Mouse (Mus musculus): ENCODE data around the gene Rasal1. TPM values are rescaled to one million over a fixed set of nuclear protein-coding genes. Genes with fewer than 3 reads are reported as not detected.
A peak's percentile ranks its signal among the peaks of the same experiment; 100 is the strongest.

Gene Rasal1
- total RNA-seq, 2 experiments from 2014 or later = not detected

DNA sequence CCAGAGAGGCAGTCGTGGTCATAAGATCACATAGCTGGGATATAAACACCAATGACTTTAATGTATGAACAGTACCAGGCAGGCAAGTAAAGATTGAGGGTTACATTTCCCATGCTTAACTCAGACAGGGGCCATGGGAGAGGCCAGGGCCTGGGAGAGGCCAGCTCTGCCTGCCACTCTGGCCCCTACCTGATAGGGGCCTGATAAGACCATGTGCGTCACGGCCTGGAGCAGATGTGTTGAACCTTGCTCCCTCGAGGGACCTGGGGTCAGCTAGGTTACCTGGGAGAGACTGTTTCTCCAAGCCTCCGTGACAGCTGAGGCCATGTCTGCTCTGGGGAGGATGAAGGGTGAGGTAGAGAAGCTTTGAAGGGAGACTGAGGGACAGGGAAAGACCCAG lies 2.6 kb downstream of the Rasal1 start:
- intact Hi-C loops (cut with DNase I) = no loop called here
- no peak for DNase-seq

DNA sequence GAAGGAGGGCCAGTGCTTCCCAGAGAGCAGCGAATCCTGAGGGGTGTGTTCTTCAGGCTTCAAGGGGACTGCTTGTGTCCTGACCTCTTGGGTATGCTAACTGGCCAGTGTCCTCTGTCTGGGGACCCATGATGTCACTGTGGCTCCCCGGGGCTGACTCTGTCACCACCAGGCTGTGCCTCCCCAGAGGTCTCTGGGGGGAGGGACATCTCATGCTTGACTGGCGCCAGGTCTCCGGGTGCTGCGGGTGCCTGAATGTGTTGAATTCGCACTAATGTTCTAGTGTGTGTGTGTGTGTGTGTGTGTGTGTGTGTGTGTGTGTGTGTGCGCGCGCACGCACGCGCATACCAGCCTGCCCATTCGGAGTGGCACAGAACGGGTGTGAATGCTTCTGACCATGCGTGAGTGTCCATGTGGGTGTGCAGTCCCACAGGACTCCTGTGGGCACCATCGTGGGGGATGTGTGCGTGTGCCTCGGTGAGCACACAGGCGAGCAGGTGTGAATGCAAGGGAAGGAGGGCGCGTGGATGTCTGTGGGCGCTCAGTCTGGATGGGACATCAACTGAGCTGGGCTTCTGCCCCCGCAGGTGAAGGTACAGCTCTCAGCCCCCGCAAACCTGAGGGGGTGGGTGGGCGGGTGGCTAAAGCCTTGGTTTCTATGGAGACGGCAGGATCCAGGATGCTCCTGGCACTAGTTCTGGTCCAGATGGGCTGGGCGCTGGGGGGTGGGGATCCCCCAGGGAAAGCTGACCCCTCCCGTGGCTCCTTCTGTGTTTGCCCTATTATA lies 4.5 kb downstream of the Rasal1 start:
- no peak for DNase-seq
- intact Hi-C loops (cut with DNase I) = no loop called here

DNA sequence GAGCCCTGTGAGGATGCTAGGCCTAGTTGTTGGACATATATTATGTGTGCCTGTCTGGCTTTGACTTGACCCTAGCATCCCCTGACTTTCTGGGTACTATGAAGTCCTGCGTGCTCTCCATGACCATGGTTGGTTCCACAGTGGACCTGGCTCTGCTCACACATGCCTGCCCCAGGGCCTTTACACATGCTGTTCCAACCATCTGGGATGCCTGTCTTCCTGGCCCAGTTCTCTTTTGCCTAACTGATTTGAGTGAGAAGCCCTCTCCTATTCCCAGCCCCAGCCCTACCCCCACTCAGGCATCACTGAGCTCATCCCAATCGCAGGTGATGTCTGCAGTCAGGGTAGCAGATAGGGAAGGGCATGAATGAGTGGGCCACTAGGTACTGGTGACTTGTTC lies 5.3 kb downstream of the Rasal1 start:
- no peak for DNase-seq
- intact Hi-C loops (cut with DNase I) = no loop called here

DNA sequence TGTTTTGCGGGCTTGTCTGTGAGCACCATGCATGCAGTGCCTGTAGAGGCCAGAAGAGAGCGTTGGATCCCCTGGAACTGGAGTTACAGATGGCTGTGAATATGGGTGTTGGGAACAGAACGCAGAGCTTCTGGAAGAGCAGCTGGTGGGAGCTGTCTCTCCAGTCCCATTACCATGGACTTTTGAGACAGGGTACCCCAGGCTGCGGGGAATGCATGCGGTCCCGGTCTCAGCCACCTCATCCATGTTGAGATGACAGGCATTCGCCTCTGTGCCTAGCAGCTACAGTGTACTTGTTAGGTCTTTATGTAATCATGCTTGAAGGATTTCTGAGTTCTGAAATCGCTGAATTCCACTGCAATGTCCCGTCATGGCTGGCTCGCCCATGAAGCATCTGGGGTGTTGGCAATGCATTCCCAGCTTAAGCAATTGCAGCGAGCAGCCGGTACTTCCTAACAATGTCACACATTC lies 7.7 kb downstream of the Rasal1 start:
- no peak for DNase-seq
- intact Hi-C loops (cut with DNase I) = no loop called here

DNA sequence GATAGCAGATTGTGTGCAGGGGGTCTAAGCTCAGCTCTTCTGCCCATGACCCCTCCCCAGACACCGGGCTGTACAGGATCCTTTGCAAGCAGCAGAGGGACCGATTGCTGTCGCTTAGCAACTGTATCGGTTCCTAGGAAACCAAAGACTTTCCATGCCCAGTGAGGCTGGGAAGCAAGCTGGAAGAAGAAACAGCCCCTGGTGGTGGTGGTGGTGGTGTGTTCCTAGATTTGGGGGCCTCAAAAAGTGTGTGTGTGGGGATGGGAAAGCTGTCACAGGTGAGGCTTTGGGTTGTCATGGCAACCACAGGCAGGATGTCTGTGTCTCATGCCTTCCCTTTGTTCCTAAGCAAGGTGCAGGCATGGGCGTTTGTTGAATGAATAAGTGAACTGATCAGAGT lies 12.2 kb downstream of the Rasal1 start:
- no peak for DNase-seq
- intact Hi-C loops (cut with DNase I) = no loop called here

DNA sequence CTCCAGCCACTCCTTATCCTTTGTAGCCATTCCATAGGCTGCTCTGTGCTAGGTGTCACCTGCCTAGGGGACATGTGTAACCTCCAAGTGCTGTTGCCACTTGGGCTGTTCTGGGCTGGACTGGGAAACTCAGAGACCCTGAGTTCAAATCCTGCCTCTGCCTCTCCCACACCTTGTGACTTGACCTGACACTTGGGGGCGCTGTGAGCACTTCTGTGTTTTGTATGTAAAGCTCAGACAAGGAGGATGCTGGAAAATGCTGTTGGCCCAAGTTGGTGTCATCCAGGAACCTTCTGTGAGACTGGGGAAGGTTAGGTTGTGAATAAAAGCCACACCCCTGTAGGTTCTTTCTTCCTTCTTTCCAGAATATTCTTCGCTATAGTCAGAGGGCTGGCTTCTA lies 16.3 kb downstream of the Rasal1 start:
- intact Hi-C loops (cut with DNase I) = no loop called here
- DNase-seq = no peak

DNA sequence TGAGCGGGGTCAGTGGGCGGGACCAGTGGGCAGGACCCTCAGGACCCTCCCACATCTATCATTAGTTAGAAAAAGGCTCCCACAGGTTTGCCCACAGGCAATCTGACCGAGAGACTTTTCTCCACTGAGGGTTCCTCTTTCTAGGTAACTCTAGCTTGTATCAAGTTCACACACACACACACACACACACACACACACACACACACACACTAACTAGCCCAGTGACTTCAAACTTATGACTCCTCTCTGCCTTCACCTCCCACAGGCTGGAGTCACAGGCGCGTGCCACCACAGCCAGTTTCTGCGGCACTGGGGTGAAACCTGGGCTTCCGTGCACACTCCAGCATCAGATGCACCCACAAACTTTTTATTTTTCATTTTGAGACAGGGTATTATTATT lies 20.1 kb downstream of the Rasal1 start:
- DNase-seq = no peak
- intact Hi-C loops (cut with DNase I) = no loop called here

DNA sequence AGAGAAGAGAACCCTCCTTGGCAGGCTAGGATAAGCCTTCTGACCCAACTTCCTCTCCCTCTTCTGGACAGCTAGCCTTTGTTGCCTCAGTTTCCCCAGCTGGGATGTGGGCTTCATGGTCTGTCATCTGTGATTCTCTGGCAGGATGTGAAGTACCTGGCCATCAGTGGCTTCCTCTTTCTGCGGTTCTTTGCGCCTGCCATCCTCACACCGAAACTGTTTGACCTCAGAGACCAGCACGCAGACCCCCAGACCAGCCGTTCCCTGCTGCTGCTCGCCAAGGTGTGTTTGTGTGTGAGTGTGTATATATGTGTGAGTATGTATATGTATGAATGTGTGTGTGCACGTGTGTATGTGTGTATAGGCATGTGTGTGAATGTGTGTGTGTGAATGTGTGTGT lies 21.5 kb downstream of the Rasal1 start:
- DNase-seq = no peak
- intact Hi-C loops (cut with DNase I) = no loop called here

DNA sequence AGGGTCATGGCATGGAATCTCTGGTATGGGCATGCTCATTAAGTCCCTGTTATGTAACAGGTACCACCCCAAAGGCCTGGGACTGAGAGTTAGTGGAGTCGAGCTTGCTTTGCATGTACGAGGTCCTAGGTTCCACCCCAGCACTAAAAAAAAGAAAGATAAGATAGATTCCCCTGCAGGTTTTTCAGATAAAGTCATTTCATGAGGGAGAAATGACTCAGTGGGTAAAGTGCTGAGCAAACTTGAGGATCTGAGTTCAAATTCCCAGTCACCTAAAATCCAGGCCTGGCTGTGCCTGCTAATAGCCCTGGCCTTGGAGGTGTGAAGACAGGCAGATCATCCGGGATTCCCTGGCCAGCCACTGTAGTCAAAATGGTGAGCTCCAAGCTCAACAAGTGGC lies 23.3 kb downstream of the Rasal1 start:
- intact Hi-C loops (cut with DNase I) = no loop called here

DNA sequence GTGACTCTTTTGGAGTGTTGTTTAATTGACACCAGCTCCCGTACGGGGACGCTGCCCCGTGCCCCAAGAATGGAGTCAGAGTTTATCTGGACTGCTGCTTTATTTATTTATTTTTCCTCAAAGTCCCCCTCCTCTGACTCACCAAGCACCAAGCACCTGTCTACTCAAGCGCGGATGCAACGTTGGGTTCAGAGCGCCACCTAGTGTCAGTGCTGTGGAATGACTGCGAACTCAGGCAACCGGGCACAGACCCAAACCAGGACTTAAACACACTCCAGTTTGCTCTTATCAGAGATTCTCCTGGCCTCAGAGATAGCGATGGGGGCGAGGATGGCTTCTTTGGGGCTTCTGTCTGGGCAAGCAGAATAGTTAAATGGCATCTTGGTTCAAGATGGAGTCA lies 25.0 kb downstream of the Rasal1 start:
- intact Hi-C loops (cut with DNase I) = loop anchor here (1.0 kb wide), 1 partner anchor 54 kb away; no protein-coding TSS in a partner anchor

More for the DNA sequence above, 23.3 kb downstream of the Rasal1 start:
- no peak for DNase-seq

DNA sequence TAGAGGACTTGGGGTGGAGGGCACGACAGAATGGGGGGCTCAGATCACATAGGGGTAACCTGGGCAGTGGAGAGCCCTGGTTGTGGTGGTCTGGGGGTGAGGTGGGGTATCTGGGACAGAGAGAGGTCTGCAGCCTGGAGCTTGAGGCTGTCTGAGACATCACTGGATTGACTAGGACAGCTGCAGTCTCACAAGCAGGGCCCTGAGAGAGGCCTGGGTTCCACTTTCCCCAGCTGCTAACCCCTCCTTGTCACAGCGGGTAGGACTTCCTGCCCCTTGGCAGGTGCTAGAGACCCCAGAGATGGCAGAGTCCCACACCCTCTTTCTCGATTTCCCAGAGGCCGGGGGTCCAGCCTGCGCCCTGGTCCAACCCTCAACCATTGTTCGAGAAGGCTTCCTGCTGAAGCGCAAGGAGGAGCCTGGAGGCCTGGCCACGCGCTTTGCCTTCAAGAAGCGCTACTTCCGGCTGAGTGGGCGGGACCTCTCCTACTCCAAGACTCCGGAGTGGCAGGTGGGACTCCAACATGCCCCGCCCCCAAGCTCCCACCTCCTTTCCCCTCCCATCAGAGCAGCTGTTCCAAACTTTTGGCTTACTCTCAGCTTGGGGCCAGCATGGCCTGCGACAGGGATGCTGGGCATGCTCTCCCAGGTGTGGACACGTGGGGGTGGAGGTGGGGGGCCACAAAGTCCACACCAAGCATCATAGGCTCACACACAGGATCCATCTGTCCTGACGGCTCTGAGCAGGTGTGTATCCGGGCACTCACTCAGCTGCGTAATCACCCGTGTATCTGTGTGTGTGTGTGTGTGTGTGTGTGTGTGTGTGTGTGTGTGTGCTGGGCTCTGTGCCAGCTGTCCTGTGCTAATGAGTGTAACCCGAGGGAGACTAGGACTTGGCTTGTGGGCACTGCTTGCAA lies 25.9 kb downstream of the Rasal1 start:
- intact Hi-C loops (cut with DNase I) = no loop called here
- DNase-seq = no peak

More for the DNA sequence above, 25.0 kb downstream of the Rasal1 start:
- peak; percentile 32 to 43 for DNase-seq

DNA sequence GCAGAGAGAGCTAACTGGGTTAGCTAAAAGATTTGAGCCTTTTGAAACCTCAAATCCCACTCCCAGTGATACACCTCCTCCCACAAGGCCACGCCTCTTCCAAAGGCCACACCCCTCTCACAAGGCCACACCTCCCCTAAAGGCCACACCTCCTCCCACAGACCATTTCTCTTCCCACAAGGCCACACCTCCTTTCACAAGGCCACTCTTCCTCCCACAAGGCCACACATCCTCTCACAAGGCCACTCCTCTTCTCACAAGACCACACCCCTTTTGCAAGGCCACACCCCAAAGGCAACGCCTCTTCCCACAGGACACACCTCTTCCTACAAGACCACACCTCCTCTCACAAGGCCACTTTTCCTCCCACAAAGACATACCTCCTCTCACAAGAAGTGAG lies 28.9 kb downstream of the Rasal1 start:
- intact Hi-C loops (cut with DNase I) = no loop called here
- no peak for DNase-seq

DNA sequence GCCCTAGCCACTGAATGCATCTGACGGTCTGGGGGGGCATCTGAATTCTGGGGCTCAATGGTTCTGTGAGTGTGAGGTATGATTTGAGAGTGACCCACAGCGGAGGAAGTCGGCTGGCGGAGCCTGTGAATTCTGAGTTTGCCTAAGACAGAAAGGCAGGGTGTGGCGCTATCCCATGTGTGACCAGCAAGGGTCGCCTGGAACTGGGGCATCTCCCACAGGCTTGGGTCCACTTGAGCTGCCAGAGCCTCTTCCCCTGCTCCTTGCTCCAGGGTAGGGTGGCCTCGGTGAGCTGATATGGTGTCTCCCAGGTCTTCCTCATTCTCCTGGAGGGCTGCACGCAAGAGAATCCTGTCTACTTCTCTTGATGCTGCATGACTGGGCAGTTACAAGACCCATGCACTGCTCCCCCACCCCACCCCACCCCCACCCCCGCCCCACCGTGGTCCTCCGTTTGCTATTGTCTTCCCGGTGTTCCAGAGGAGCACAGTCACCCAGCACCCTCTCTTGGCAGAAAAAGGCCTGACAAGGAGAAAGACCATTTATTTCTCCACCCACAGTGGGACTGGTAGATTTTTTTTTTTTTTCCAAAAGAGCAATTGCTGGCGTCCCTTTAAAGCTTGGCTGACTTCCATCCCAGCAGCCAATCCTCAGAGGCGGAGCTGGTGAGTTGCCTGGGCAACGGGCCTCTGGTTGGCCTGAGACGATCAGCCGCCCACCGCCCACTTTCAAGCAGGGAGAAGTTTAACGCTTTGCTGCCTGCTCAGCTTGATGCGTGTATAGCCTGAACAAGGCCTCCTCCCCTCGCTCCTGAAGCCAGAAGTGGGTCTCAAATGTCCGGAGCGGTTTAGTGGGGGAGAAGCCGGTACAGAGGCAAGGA lies 31.3 kb downstream of the Rasal1 start:
- intact Hi-C loops (cut with DNase I) = no loop called here
- DNase-seq = peak; percentile 36 to 67

DNA sequence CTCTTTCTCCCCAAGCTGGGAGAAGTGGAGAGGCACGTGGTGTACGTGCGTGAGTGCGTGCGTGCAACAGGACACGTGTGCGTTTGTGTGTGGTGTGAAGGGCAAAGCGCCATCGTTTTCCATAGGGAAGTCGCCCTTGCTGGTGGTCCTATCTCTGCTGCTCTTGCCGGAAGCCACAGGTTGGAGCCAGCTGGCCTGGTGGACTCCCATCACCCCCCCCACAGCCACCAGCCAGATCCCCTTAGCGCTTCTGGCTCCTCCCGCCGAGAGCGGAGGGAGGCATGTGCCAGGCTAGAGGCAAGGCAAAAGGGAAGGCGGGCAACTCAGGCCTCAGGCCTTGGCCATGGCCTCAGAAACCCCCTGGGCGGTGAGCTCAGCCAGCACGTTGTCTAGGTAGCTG lies 32.3 kb downstream of the Rasal1 start:
- intact Hi-C loops (cut with DNase I) = no loop called here
- DNase-seq = no peak

DNA sequence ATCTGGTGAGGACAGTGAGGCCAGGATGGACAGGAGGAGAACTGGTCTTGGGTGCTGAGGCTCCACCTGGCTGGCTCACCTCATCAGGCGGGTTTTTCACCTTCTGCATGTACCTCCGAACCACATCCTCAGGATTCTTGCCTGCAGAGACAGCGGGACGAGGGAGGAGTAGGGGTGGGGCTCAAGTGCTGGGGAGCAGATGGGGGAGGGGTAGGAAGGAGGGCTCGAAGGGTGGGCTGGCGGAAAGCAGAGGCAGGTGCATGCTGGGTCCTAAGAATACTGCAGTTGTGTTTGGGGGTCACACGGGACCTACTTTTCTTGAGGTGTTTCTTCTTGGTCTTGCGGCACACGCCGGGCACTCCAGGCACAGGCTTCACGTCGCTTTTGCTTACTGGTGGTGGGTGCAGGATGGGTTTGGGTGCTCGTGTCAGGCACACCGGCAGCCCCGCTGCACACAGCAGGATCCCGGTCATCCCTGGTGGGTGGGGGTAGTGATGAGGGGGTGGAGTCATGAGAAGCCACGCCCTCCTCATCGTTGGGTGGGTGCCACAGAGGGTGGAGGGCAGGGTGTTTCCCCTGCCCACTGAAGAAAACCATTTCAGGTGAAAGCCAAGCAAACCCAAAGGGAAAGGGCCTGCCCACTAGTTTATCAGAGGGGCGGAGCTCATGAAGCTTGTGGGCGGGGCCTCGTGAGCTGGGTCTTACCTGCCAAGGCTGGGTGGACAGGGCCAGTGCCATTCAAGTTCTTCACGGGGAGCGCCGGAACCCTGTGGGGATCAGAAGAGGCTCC lies 34.6 kb downstream of the Rasal1 start:
- intact Hi-C loops (cut with DNase I) = no loop called here
- no peak for DNase-seq

DNA sequence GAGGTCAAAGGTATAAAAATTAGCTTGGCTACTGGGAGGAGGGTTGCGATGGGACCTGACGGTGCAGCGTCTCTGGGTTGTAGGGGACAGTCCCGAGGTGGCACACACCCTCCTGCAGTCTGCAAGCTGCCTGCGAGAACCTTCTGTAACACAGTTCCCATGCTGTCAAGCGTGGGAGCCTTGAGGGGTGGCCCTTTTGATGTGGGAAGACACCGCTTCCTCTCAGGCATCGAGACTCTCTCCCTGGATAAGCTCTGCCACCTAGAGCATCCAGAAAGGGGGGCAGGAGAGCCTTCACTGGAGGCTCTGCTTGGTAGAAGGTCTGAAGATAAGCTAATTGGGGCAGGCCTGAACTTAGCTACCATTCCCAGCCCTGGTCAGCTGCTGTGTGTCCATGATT lies 37.1 kb downstream of the Rasal1 start:
- DNase-seq = no peak
- intact Hi-C loops (cut with DNase I) = no loop called here

DNA sequence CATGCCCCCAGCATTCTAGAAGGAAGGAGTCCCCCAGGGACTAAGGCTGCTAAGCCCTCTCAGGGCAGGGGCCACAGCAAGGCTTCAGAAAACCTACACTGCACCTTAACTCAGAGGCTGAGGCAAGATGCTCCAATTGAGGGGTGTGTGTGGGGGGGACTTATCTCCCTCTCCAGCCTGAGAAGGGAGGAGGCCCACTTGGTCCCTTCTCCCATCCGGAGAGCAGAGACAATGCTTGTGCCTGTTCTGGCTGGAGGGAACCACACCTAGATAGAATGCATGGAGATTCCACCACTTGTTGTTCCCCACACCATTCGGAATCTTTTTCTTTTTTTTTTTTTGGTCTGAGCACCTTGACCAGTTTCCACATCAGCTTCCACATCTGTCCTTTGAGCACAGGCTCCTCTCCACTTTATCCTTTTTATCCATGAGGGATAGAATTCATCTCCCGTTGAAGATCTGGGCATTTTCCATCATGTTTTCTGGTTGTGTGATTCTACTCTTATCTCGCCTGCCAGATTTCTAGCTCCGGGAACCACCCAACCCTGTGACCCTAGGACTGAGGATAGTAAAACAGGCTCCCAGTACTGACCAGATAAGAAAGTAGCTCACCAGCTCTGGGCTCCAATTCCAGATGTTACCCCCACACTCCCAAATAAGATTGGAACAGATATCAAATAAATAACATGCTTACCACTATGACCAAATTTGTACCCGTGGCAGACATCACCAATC lies 38.3 kb downstream of the Rasal1 start:
- intact Hi-C loops (cut with DNase I) = no loop called here
- no peak for DNase-seq

DNA sequence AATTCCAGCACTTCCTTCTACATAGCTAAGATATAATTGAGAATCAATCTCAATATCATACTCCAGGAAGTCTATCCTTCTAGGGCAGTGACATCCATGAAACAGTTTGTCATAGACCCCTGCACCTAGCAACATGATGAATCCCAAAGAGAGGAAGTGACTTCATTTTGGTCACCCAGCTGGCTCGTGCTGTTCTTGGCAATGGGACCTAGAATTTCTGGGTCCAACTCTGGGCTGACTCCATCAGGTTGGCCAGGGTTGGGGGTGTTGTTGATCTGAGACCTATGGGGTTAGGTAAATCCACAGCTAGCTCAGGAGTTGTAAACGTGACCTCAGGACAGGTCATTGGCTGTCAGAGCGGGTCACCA lies 38.9 kb downstream of the Rasal1 start:
- DNase-seq = no peak
- intact Hi-C loops (cut with DNase I) = no loop called here

DNA sequence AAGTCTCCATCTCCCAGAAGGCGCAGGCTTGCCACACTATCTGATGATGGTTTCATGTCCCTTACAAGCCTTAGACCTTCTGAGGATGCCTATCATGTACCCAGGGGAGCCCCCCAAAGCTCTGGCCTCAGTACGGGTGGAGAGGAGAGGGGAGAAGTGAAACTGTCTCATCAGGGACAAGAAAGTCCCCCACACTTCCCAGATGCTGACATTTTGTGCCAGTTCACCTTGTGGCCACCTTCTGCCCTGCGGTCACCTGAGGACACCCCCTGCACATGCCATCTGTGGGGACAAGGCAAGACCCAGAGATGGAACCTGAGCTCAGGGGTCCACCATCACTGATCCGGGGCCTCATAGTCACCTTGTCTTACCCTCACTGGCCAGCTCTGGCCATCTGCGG lies 39.3 kb downstream of the Rasal1 start:
- intact Hi-C loops (cut with DNase I) = no loop called here
- DNase-seq = no peak

Measured in gastrocnemius, postnatal 36 days (tissue).